Mouse (Mus musculus): Measurements from ENCODE around the gene Lcn12.

The Lcn12 gene

DNA sequence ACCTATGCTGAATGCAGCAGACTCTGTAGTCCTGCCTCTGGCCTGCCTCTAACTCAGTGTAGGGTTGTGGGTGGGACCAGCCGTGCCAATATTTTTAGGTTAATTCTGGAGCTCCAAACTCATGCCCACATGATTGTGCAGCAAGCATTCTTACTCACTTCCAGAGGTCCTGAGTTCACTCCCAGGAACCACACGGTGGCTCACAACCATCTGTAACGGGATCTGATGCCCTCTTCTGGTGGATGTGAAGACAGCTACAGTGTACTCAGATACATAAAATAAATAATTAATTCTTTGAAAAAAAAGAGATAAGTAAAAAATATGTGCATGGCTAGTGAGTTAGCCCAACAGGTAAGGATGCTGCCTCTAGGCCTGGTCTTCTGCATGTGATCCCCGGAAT is 2.8 kb upstream of the Lcn12 start:
- DNase-seq (ENCODE audit: low spot score in 2 of 2), result no peak

DNA sequence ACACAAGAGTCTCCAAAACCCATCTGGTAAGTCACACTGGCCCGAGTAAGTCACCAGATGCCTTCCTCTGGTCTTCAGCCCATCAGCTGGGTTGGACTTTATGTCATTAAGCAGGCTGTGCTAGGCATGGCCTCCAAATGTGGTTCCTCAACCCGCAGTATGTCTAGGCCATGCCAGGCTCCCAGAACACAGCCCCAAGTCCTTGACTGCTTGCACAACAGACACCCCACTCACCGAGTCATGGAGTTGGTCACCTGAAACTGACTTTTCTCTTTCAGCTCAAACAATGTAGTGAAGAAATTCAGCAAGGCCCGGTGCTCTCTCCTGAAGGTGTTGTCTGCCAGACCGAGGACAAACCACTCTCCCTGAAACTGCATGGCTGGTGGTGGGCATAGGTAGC is 723 bp downstream of the Lcn12 start:
- DNase-seq (ENCODE audit: low spot score in 2 of 2), result no peak

DNA sequence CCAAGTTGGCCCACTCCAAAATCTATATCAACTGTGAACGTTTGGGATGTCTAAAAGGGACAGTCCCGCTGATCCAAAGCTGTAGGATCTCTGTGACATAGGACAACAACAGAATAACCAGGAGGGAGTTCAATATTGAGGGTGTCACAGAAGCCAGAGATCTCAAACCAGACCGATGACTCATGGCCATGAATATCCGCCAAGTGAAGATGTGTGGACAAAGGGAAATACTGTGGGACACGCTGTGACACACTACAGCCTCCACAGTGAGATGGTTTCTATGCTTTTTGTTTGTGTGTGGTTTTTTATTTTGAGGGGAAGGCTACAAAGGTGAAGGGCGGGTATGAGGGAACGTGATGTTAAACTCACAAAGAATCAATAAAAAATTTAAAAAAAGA is 5.0 kb downstream of the Lcn12 start:
- DNase-seq (ENCODE audit: low spot score in 2 of 2), result no peak

DNA sequence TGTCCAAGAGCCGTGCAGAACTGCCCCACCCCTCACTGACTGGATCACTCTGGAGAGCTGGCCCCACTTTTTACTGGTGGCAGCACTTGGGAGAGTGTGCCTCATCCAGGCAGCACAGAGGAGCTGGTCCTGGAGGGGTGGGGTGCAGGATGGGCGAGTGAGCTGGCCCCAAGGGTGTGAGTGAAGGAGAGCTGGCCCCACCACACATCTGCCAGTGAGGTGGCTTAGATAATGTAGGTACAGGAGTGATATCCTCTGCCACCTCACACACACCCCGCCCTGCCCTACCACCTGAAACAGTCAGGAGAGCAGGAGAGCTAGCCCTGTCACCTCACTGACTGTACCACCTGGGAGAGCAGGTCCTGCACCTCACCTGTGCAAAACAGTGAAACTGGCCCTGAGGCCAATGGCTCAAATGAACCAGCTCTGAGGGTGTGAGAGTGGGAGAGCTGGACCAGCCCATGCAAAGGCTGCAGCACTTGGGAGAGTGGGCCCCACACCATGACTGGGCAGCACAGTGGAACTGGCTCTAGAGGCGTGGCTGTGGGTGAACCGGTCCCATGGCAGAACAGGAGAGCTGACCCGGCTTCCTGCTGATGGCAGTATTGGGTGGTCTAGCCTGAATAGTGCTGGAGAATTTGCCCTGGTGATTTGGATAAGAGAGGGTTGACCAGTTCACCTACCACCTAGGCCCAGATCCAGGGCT is 5.6 kb downstream of the Lcn12 start:
- no peak for DNase-seq (ENCODE audit: low spot score in 2 of 2)

DNA sequence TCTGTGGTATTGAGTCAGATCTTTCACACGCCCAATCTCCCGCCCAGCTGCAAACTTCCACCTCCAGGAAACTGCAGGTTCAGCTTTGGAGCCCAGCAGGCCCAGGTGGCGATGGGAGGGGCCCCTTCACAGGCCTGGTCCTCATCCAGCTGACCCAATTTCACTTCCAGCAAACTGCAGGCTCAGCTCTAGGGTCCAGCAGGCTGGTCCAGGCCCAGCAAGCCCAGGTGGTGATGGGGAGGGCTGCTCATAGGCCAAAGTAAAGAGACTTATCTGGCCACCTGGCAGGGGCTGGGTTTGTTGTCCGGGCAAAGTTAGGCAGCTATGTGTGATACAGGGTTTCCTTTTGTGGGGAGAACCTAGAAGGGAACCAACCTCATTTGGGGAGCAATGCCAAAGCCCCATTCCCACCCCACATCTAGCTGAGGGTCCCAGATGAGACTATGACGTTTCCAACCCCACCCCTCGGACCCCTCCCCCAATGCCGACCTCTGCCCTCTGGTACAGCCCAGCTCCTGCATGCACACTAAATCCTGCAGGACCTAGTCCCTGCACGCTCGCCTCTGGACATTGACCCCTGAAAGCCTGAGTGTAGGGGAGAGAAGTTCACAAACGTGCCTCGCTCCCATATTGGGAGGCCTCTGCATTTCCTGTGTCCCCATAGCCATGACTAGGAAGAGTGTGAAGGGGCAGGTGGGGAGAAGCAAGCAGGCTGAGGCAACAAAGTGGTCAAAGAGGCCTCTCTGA is 8.6 kb downstream of the Lcn12 start:
- no peak for DNase-seq (ENCODE audit: low spot score in 2 of 2)

DNA sequence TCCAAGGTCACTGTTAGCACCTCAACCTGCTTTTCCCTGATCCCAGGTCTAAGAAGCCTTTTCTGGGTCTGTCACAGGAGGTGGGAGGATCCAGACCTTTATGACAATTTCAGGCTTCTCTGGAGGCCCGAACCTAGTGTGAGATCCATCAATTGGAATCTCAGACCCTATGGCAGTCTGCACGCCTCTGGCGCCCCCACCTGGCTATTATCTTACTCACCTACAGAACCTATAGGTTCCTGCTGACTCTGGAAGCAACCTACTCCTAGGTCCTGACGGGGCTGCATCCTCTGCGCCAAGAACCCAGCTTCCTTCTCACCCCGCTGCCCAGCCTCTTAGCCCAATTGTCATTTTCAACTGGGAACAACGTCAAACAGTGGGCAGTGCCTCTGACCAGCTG is 10.7 kb downstream of the Lcn12 start:
- no peak for DNase-seq (ENCODE audit: low spot score in 2 of 2)

DNA sequence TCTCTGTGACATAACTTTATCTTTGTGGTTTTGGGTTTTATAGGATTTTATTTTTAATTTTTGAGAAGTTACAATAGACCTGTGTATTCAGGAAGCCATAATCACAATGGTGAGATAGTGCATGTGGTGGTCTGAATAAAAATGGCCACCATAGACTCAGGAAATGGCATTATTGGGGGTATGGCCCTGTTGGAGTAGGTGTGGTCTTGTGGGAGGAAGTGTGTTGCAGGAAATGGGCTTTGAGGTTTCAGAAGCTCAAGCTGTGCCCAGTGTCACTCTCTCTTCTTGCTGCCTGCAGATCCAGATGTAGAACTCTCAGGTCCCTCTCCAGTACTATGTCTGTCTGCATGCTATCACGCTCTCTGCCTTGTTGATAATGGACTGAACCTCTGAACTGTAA is 13.2 kb downstream of the Lcn12 start:
- no peak for DNase-seq (ENCODE audit: low spot score in 2 of 2)

DNA sequence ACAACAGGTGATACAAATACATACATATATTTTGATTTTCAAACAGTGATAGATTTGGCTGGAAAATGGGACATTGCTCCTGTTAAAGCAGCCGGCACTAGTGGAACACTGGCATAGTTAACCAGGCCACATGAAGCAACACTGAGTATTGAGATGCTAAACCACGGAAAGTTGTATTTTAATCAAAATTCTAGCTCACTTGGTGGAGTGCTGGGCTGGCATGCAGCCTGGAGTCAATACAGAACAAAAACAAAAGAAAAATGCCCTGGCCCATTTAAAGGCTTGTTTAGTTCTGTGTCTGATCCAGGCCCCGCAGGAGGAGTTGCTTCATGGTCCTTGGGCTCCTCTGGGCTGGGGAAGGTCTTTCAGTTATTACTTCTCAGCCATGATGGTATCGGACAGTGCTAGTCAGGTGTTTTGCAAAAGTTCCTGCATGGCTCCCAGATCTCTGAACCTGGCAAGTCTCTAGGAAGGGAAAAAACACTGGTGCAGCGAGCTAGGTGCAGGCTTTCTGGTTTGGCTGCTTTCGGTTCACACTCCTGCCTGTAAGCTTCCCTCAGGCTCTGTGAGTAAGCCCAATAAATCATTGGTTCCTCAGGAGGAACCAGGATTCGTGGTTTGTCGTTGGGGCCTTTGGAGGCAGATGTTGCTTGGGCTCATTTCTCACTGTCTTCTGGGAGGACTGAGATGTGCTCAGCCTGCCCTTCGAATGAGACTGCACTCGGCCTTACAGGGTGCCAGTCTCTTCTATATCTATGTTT is 14.0 kb downstream of the Lcn12 start:
- DNase-seq (ENCODE audit: low spot score in 2 of 2), result no peak

DNA sequence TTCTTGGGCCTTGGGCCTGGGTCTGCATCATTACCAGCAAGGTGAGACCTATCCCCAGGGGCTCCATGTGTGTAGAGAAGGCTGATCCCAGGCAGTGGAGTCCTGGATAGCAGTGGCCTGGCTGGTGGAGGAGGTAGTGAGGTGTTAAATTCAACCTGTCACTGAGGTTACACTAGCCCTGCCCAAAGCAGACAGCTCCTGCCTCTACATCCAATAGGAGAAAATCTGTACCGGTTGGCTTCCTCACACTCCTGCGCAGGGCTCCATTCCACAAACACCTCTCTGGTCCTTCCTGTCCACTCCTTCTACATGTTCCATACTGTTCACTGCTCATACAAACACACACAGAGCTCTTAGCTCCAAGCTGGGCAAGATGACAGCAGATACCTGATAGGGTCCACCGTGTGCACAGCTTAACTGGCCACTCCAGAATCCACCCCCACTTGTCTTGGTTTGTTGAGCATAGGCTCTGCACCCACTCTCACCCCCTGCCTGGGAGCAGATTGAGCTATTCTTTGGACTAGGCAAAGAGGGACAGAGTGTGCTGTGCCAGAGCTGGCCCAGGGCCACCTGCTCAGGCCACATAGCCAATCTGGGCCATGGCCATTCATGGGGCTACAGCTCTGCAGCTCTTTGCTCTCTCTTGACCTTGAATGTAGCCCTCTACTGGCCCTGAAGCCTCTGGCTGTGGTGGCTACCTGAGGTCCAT is 15.6 kb downstream of the Lcn12 start:
- DNase-seq (ENCODE audit: low spot score in 2 of 2), result peak in 1 of 2 experiments; percentile 33

DNA sequence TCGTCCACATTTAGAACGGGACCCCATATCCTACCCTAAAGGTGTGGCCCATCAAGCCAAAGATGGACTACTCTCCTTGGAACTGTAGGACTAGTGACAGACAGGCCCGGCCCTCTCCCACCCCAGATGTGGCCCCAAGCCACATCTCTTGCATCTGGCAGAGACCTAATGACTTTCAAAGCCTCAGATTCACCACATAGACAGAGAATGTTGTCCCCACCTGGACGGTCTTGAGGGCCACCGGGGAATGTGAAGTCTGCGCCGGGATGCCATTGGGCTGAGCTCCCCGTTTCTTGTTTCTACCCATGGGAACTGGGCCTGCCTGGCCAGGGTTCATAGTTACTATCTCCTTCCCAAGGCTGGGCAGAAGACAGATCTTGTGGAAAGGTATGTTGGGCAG is 16.2 kb downstream of the Lcn12 start:
- no peak for DNase-seq (ENCODE audit: low spot score in 2 of 2)

DNA sequence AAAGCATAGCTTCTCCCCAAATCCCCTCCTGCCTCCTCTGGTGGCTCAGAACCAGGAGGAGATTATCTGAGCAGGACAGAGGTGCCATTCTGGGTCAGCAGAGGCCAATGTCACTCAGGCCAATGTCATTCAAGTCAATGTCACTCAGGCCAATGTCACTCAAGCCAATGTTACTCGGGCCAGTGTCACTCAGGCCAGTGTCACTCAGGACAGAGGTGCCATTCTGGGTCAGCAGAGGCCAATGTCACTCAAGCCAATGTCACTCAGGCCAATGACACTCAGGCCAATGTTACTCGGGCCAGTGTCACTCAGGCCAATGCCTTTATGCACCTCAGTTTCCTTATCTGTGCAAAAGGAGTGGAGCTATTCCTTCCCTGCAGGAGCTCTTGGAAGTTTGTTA is 21.2 kb downstream of the Lcn12 start:
- DNase-seq (ENCODE audit: low spot score in 2 of 2), result no peak

DNA sequence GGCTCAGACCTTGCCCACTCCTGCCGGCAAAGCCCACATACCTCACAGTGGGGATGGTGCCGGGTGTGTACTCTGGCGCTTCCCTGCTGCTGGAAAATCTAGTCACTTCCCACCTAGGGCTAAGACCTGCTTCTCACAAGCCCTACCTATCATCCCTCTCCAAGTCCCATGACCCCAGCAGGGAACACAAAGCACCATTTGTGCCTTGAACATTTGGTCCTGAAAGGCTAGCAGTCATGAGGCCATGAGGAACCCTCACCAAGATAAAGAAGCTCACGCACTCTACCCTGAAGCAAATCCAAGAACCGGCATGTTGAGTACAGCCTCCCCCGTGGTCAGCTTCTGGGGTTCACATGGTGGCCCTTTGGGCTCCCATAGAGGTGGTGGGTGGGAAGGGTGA is 23.7 kb downstream of the Lcn12 start, which contains the start of gene Ptgds:
Ptgds (minus strand) TSS at position 78 of the 400 bp plus-strand sequence.
- DNase-seq (ENCODE audit: low spot score in 2 of 2), result no peak

DNA sequence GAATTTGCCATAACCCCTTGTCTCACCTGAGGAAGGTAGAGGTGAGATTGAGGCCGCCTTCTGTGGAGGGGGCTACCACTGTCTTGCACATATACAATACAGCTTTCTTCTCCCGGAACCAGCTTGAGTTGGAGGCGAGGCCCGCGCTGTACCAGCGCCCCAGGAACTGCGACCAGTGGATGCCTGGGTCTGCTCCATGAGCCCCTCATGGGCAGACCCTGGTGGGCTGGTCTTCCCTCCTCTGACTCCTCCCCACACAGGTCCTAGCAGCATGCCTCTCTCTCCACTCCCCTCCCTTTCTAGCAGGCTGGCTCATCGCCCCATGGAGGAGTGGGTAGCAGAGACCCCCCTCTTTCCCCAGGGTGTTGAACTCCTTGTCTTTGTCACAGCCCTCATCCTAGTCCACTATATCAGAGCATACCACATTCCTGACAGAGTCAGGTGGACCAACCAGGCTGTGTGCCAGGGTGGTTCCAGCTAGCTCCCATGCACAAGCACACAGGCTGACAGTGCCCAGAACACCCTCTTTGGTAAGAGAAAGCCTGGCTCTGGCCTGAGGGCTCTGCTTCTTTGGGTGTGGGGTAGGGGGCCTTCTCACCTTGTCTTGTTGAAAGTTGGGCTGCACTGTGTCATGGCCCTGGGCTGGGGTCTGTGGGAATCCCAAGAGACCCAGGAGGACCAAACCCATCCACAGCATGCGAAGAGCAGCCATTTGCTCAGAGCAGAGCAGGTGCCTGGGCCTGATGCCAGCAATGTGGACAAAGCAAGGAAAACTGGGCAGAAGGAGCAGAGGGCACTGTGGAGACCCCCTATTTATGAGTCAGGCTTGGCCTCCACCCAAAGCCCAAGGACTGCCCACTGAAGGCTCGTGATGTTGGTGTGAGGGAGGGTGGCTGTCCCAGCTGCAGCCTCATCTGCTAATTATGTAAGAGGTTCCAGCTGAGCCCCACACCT is 24.5 kb downstream of the Lcn12 start:
- DNase-seq (ENCODE audit: low spot score in 2 of 2), result no peak

DNA sequence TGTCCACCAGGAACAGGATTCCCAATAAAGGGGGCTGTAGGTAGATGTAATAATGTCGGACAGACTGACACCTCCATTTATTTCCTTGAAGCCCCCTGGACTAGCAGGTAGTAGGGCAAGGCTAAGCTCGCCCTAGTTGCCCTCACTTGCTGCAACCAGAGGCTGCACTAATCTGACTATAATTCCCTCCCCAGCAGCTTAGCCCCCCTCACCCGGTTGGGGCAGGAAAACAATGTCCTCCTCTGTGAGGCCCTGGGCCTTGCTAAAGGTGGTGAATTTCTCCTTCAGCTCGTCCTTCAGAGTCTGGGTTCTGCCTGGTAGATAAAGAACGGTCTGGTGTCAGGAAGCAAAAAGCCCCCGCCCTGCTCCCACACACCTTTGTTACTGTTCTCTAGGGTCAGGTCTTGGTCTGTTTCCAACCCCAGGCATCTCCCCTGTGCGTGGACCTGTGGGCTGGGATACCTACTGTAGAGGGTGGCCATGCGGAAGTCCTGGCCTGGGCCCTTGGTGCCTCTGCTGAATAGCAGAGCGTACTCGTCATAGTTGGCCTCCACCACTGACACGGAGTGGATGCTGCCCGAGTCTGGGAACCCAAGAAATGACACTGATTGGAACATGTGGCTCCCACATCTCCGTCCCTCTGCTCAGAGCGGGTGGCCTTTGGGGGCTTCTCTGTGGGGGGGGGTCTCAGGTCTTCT is 26.0 kb downstream of the Lcn12 start:
- no peak for DNase-seq (ENCODE audit: low spot score in 2 of 2)

DNA sequence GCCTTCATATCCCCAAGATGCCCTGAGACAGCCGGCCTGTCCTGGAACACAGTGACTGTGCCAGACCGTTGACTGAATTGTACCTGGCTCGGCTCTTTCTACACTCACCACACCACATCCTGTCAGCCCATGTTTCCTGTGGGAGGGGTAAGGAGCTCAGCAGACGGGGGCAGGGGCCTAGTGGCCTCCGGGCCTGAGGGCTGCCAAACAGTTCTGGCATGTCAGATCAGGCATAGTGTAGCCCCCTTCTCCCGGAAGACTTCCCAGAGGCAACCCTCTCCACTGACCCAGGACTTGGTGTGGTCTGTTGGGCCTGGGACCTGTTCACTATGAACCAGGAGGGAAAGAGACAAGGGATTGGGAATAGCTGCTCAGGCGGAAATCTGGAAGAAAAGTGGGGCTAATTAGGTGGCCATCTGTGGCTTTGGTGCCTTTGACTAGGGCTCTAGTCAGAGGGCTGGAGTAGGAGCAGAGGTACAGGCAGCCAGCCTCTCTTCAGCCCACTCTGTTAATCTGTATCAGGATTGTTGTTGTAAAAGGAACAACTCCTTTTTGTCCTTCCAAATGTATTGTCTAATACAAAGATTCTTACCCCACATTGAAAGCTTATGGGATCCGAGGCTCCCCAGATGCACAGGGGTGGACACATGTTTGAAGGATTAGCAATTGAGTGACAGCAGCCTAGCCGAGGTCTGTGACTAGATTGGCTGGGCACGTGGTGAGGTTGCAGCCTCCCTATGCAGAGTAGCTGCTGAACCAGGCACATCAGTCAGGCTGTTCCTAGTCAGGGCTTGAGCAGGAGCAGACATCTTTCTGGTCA is 27.7 kb downstream of the Lcn12 start:
- no peak for DNase-seq (ENCODE audit: low spot score in 2 of 2)

DNA sequence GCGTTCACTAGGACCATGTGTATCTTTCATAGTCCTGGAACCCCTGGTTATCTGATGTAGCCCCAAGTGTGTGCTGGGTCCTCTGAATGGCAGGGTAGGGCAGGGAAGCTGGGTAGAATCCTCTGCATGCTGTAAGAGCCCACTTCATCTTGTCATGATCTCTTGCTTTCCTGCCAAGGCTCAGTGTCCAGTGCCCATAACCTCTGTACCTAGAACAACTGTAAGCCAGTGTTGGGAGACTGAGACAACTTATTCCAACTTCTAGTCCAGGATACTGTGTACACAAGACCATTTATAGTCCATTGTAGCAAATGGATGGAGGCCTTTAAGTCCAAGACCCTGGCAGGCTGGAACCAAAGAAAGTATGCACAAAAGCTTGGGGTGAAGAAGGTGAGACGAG is 28.5 kb downstream of the Lcn12 start:
- no peak for DNase-seq (ENCODE audit: low spot score in 2 of 2)

DNA sequence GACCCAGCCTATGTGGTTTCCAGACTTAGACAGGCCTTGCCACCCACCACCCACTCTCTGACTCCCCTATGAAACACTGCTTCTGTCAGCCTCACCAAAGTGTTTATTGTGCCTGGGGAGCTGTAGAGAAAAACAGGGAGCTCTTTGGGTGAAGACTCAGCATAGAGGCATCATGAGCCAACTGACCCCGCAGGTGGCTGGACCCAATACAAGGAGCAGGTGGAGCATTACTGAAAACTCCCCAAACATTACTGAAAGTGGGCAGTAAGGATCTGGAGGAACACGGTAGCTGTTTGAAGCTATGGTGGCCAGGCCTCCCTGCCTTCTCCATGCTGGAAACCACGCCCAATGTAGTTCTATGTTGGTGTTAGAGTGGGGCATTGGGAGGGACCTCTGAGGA is 30.1 kb downstream of the Lcn12 start:
- DNase-seq (ENCODE audit: low spot score in 2 of 2), result no peak

DNA sequence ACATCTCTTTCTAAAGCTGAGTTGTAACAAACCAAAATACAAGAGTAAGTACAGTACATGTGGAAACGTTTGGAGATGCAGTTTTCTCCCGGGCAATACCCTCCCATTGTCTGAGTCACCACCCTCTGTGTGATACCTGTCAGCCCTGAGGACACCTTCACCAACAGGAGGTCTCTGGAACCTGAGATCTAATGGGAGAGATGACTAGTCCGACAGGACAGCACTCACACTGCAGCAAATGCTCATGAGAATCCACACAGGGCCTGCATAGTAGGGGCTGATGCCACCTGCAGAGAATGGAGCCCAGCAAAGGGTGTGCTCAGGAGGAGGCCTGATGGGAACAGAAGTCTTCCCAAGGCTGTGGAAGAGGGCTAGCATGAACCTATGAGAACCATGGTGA is 32.3 kb downstream of the Lcn12 start:
- DNase-seq (ENCODE audit: low spot score in 2 of 2), result no peak

DNA sequence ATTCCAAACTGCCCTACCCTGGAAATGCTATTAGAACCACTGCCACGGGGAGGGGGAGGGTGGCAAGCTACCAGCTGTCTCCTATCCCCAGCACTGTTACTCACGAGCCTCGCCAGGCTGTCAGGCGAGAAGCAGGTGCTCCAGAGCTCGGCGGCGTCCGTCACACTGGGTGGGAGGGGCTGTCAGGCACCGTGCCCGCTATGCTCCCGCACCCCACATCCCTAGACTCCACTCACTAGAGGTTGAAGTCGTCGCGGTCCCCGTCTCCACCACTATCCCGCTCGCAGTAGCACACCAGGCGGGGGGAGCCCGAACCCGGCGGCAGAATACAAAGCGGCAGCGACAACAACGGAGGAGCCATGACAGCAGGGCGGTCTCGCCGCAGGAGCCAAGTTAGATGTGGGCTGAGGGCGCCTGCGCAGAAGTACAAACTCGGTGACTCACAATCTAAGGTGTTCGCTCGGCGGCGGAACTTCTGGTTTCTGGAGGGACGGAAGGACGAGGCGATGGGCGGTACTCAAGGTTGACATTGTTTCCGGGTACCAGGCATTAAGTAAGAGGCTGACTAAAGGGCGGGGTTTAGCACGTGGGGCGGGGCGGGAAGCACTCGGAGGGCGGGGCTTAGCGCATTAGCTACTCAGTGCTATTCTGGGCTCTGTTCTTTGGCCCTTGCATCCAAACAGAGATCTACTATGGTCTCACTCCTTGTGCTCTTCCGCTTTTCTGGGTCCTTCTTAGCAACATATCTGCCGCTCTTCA is 33.0 kb downstream of the Lcn12 start, which contains the start of gene Paxx:
Paxx (minus strand) TSS at position 544 of the 759 bp plus-strand sequence.
- peak; percentile 89 to 91 for DNase-seq (ENCODE audit: low spot score in 2 of 2)
